Mouse (Mus musculus): ENCODE data around the gene Kdm8.

DNA sequence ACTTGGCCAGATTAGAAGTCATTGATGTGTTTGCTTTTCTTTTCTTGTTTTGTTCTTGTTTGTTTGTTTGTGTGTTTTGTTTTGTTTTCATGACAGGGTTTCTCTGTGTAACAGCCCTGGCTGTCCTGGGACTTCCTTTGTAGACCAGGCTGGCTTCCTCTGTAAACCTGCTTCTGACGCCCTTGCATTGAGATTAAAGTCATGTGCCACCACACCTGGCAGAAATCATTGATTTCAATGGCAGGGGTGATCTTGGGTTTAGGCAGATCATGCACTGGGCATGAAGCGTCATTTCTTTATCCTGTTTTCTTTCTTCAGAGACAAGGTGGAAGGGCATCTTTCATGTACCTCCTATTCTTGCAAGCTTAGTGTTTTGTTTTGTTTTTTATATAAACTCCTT is 62.8 kb downstream of the Kdm8 start:
- TF ChIP-seq CTCF (IDR thresholded peaks at IDR 0.05; ENCODE audit: control insufficient read depth, insufficient read depth, low read length) (no peak), POLR2A (IDR thresholded peaks at IDR 0.05; ENCODE audit: borderline replicate concordance, control insufficient read depth, low read depth, low read length) (no peak)

Measured in bone marrow, adult 2 months (tissue).